Mouse (Mus musculus) myocyte (in vitro differentiated cells): ENCODE measurements around the gene Rtn4rl1.

ENCODE experiments used
- POLR2A ChIP-seq: IDR thresholded peaks from one replicate; pipeline ENCODE4 v1.6.1; 2011; ENCODE audit warnings: low read depth, mild to moderate bottlenecking, control low read depth, moderate library complexity; ENCODE audit not compliant: insufficient read length
- USF1 ChIP-seq: IDR thresholded peaks from one replicate; pipeline ENCODE4 v1.6.1; 2011; ENCODE audit warnings: low read depth, mild to moderate bottlenecking, control low read depth, moderate library complexity

DNA sequence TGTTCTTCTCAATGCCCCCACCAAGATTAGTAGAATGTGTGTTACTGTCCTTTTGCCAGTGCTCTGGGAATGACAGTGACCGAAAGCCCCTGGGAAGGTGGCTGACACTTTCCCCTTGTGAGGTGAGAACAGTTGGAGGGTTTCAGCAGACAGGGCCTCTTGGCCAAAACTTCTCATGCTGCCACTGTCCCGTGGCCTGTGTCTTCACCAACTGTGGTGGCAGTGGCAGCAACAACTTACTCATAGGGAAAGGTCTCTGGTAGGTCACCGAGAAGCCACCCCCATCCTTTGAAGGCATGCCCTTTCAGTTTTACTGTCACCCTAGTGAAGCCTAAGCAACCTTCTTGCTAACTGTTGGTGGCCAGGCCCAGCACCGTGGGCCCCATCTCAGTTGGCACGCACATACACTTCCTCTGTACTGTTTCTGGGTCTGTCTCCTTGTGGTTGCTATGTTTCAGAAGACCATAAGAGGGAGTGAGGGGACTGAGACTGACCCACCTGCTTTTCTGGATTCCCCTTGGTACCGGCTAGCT is 39.5 kb upstream of the Rtn4rl1 start:
- no peak for TF ChIP-seq POLR2A
- TF ChIP-seq USF1, result no peak
